9 mouse cellular contexts compared by ENCODE assay signal in genomic region chr3:158886301-158886711, GRCm38 (mm10).
A peak's percentile ranks its signal among the peaks of the same experiment; 100 is the strongest.
DNase-seq lines count a peak whose midpoint lies in the region; ATAC-seq and TF ChIP-seq lines count a peak whose summit lies in the region.
"Had no signal": no experiment of that assay in that cellular context is flagged by ENCODE, and none has a peak within 500 bp of the region (broad histone marks: within the 10 kb centered on the region; RNA-seq: fewer than 3 reads in every experiment).

No protein-coding gene starts in this region.

- TF ChIP-seq POLR2A in lung, adult 2 months (IDR thresholded peaks at IDR 0.05; ENCODE audit: borderline replicate concordance, extremely low read depth, low read depth, low read length): no peak

- no peak overlapping the region for H3K4me2 ChIP-seq in neural tube, embryonic 14.5 days (ENCODE audit: low read depth, low read length)
- H3K4me2 ChIP-seq in heart, embryonic 12.5 days: no peak overlapping the region

- no peak overlapping the region for H3K27ac ChIP-seq in neural tube, embryonic 14.5 days (ENCODE audit: low read depth, low read length)
- no peak overlapping the region for H3K27ac ChIP-seq in heart, embryonic 12.5 days (ENCODE audit: poor library complexity, severe bottlenecking)
- H3K27ac ChIP-seq in gastrocnemius, adult 2 months: no peak overlapping the region

- ATAC-seq in neural tube, embryonic 14.5 days (ENCODE audit: low read depth): peak; percentile 24; the same call in 1 of the 2 replicates
- ATAC-seq in heart, embryonic 12.5 days (ENCODE audit: insufficient number of reproducible peaks, low FRiP score): no peak

- no peak for TF ChIP-seq CTCF in lung, adult 2 months (IDR thresholded peaks at IDR 0.05; ENCODE audit: insufficient read depth, low read length)
- no peak for TF ChIP-seq CTCF in gastrocnemius, adult 2 months (IDR thresholded peaks at IDR 0.05)

- no peak for DNase-seq in neural tube, embryonic 10.5 days (ENCODE audit: extremely low spot score, low spot score)
- peak; percentile 11 to 14 for DNase-seq in frontal cortex, postnatal 10 days (ENCODE audit: low spot score in 2 of 2)
- DNase-seq in layer of hippocampus, postnatal 25 days (ENCODE audit: extremely low spot score in 1 of 2, low spot score in 1 of 2): peak; percentile 8 to 35
- peak; percentile 20 to 23 for DNase-seq in right cerebral cortex, postnatal 36 days (ENCODE audit: low spot score in 2 of 2)
- no peak for DNase-seq in lung, adult 2 months
- DNase-seq in gastrocnemius, adult 2 months: no peak
- DNase-seq: kidney, postnatal 10 days had no signal

- no peak overlapping the region for H3K9ac ChIP-seq in neural tube, embryonic 14.5 days (replicated peaks; ENCODE audit: low read depth, low read length)
- no peak overlapping the region for H3K9ac ChIP-seq in heart, embryonic 12.5 days

- H3K4me1 ChIP-seq in neural tube, embryonic 14.5 days (ENCODE audit: control insufficient read depth, insufficient read depth, low read length): no peaks in the 10 kb centered on the region
- no peaks in the 10 kb centered on the region for H3K4me1 ChIP-seq in heart, embryonic 12.5 days (replicated peaks)
- no peaks in the 10 kb centered on the region for H3K4me1 ChIP-seq in lung, adult 2 months (ENCODE audit: control insufficient read depth, insufficient read depth, low read length)

- H3K9me3 ChIP-seq in neural tube, embryonic 14.5 days (ENCODE audit: control insufficient read depth, low read length): no peaks in the 10 kb centered on the region
- no peaks in the 10 kb centered on the region for H3K9me3 ChIP-seq in heart, embryonic 12.5 days (replicated peaks)

- H3K4me3 ChIP-seq in neural tube, embryonic 14.5 days (ENCODE audit: low read depth, low read length): no peak overlapping the region
- H3K4me3 ChIP-seq in heart, embryonic 12.5 days: no peak overlapping the region
- no peak overlapping the region for H3K4me3 ChIP-seq in lung, adult 2 months (replicated peaks; ENCODE audit: extremely low read depth, low read depth, low read length)
- no peak overlapping the region for H3K4me3 ChIP-seq in gastrocnemius, adult 2 months

- H3K36me3 ChIP-seq in neural tube, embryonic 14.5 days (ENCODE audit: control insufficient read depth, insufficient read depth, low read length): no peaks in the 10 kb centered on the region
- no peaks in the 10 kb centered on the region for H3K36me3 ChIP-seq in heart, embryonic 12.5 days

- no peaks in the 10 kb centered on the region for H3K27me3 ChIP-seq in neural tube, embryonic 14.5 days (ENCODE audit: control insufficient read depth, insufficient read depth, low read length)
- no peaks in the 10 kb centered on the region for H3K27me3 ChIP-seq in heart, embryonic 12.5 days (replicated peaks)

- intact Hi-C loops in gastrocnemius, adult 2 months (cut with DNase I): no loop called here

- WGBS in neural tube, embryonic 14.5 days: 49% methylated on average over 3 of the region's 3 CpGs
- 59% methylated on average over 3 of the region's 3 CpGs for WGBS in heart, embryonic 12.5 days
- 44% methylated on average over 3 of the region's 3 CpGs for WGBS in lung, adult 2 months

Comparison
In these comparisons a context has a peak if more than half of its experiments do, and no peak if none do; other contexts are left out.
1. DNase-seq: peak in frontal cortex, postnatal 10 days (2 of 2), layer of hippocampus, postnatal 25 days (2 of 2) and right cerebral cortex, postnatal 36 days (2 of 2); none in neural tube, embryonic 10.5 days (single experiment), lung, adult 2 months (single experiment) and gastrocnemius, adult 2 months (single experiment).